Mouse (Mus musculus) kidney, embryonic 14.5 days (tissue): ENCODE data around the gene Sept3. TPM values are rescaled to one million over a fixed set of nuclear protein-coding genes. Genes with fewer than 3 reads are reported as not detected.

Experiments used
- ATAC-seq: fragments of 200-750 bp; cut with Nextera tagmentation; 2 replicates; pipeline ENCODE4 v1.8.0; 2017; ENCODE audit warnings: moderate number of reproducible peaks, mild to moderate bottlenecking, moderate TSS enrichment, moderate library complexity; ENCODE audit not compliant: low FRiP score, low TSS enrichment
- H3K27ac ChIP-seq: fragments of 300-500 bp; sonication (generic); 2 replicates; pipeline ENCODE4 v1.5.1; 2014; ENCODE audit warnings: low read depth, mild to moderate bottlenecking, low read length, moderate library complexity, mixed read lengths
- H3K27me3 ChIP-seq: fragments of 300-500 bp; sonication (generic); 2 replicates; pipeline ENCODE4 v1.6.1; 2014; ENCODE audit warnings: mild to moderate bottlenecking, low read length; ENCODE audit not compliant: control insufficient read depth, insufficient read depth
- H3K36me3 ChIP-seq: fragments of 300-500 bp; sonication (generic); 2 replicates; pipeline ENCODE4 v1.6.1; 2014; ENCODE audit warnings: low read length, mixed read lengths; ENCODE audit not compliant: control insufficient read depth, insufficient read depth
- H3K4me1 ChIP-seq: fragments of 300-500 bp; sonication (generic); 2 replicates; pipeline ENCODE4 v1.6.1; 2014; ENCODE audit warnings: low read length, mixed read lengths; ENCODE audit not compliant: control insufficient read depth, insufficient read depth
- H3K4me2 ChIP-seq: fragments of 300-500 bp; sonication (generic); replicated peaks from 2 replicates; pipeline ENCODE4 v1.6.1; 2014; ENCODE audit warnings: low read depth, mild to moderate bottlenecking, low read length
- H3K4me3 ChIP-seq: fragments of 300-500 bp; sonication (generic); 2 replicates; pipeline ENCODE4 v1.5.1; 2014; ENCODE audit warnings: mild to moderate bottlenecking, low read length
- H3K9ac ChIP-seq: fragments of 300-500 bp; sonication (generic); 2 replicates; pipeline ENCODE4 v1.6.1; 2014; ENCODE audit warnings: low read depth, mild to moderate bottlenecking, low read length, moderate library complexity
- H3K9me3 ChIP-seq: fragments of 300-500 bp; sonication (generic); 2 replicates; pipeline ENCODE4 v1.6.1; 2016; ENCODE audit warnings: low read length; ENCODE audit not compliant: control insufficient read depth
- WGBS: fragments of 180-500 bp; shearing (Covaris S2); extraction: QIAGEN DNeasy Blood & Tissue Kit; methylation state at CpG from one replicate; pipeline ENCODE4 v1.1.7; 2014; 5-methylcytosine and 5-hydroxymethylcytosine counted together
- polyA plus RNA-seq: library from polyadenylated mRNA; unstranded; fragments of >200 nt; fragmentation: Nextera tagmentation; extraction: Ambion mirVana; gene quantifications from 2 replicates; pipeline ENCODE4 v1.2.1, GENCODE M21; 2014

Gene Sept3
- polyA plus RNA-seq, 1 experiment from 2014 or later = 15.8 TPM

- H3K36me3 ChIP-seq = peaks cover 25% of the 10 kb centered on the region
- H3K4me3 ChIP-seq = peak overlapping the region; percentile 53
- peak overlapping the region; percentile 72 for H3K4me2 ChIP-seq
- no peaks in the 10 kb centered on the region for H3K9me3 ChIP-seq
- H3K4me1 ChIP-seq = peaks cover 16% of the 10 kb centered on the region
- 62% methylated on average over 10 of the region's 10 CpGs for WGBS
- H3K27ac ChIP-seq = no peak overlapping the region
- no peak for ATAC-seq
- no peaks in the 10 kb centered on the region for H3K27me3 ChIP-seq
- H3K9ac ChIP-seq = peak overlapping the region; percentile 65; the same call in 1 of the 2 replicates
Measured at GRCm38 (mm10) chr15:82339150-82339549, 64.5 kb downstream of the Sept3 start.

- H3K9me3 ChIP-seq = no peaks in the 10 kb centered on the region
- WGBS = 72% methylated on average over 8 of the region's 8 CpGs
- H3K36me3 ChIP-seq = peaks cover 19% of the 10 kb centered on the region
- peaks cover 16% of the 10 kb centered on the region for H3K4me1 ChIP-seq
- H3K9ac ChIP-seq = no peak overlapping the region
- no peak overlapping the region for H3K27ac ChIP-seq
- no peaks in the 10 kb centered on the region for H3K27me3 ChIP-seq
- H3K4me3 ChIP-seq = no peak overlapping the region
- H3K4me2 ChIP-seq = no peak overlapping the region
- no peak for ATAC-seq
Measured at GRCm38 (mm10) chr15:82339634-82340254, 65.1 kb downstream of the Sept3 start.

GRCm38 (mm10) chr15:82340414-82341035 is 65.8 kb downstream of the Sept3 start:
- 39% methylated on average over 21 of the region's 21 CpGs for WGBS
- peak overlapping the region; percentile 75; the same call in 1 of the 2 replicates for H3K27ac ChIP-seq

GRCm38 (mm10) chr15:82341036-82341501 is 66.4 kb downstream of the Sept3 start:
- Histone ChIP-seq H3K9me3 (no peaks in the 10 kb centered on the region), H3K4me1 (peaks cover 16% of the 10 kb centered on the region), H3K36me3 (peaks cover 6% of the 10 kb centered on the region; the same call in 1 of the 2 replicates), H3K4me3 (peak overlapping the region; percentile 51), H3K27me3 (no peaks in the 10 kb centered on the region), H3K27ac (peak overlapping the region; percentile 75; the same call in 1 of the 2 replicates), H3K4me2 (peak overlapping the region; percentile 84), H3K9ac (peak overlapping the region; percentile 73)
- WGBS = 2% methylated on average over 39 of the region's 40 CpGs
- ATAC-seq = peak; percentile 5; the same call in 1 of the 2 replicates

More at GRCm38 (mm10) chr15:82340414-82341035, 65.8 kb downstream of the Sept3 start:
- H3K9ac ChIP-seq = peak overlapping the region; percentile 73
- no peaks in the 10 kb centered on the region for H3K27me3 ChIP-seq
- H3K36me3 ChIP-seq = peaks cover 11% of the 10 kb centered on the region
- H3K9me3 ChIP-seq = no peaks in the 10 kb centered on the region
- peak overlapping the region; percentile 51 for H3K4me3 ChIP-seq
- peaks cover 16% of the 10 kb centered on the region for H3K4me1 ChIP-seq
- no peak for ATAC-seq
- H3K4me2 ChIP-seq = peak overlapping the region; percentile 84

GRCm38 (mm10) chr15:82341675-82342542 is 67.2 kb downstream of the Sept3 start:
- Histone ChIP-seq H3K4me2 (peak overlapping the region; percentile 84), H3K27ac (peak overlapping the region; percentile 75; the same call in 1 of the 2 replicates), H3K4me3 (peak overlapping the region; percentile 51), H3K36me3 (no peaks in the 10 kb centered on the region), H3K27me3 (no peaks in the 10 kb centered on the region), H3K9me3 (no peaks in the 10 kb centered on the region), H3K9ac (peak overlapping the region; percentile 36), H3K4me1 (peaks cover 19% of the 10 kb centered on the region)
- WGBS = 60% methylated on average over 15 of the region's 15 CpGs
- no peak for ATAC-seq

- ATAC-seq = no peak
- Histone ChIP-seq H3K27ac (no peak overlapping the region), H3K27me3 (no peaks in the 10 kb centered on the region), H3K4me1 (peaks cover 21% of the 10 kb centered on the region), H3K9me3 (no peaks in the 10 kb centered on the region), H3K36me3 (no peaks in the 10 kb centered on the region), H3K4me3 (no peak overlapping the region), H3K9ac (no peak overlapping the region), H3K4me2 (peak overlapping the region; percentile 84; the same call in 1 of the 2 replicates)
- 78% methylated on average over 5 of the region's 5 CpGs for WGBS
Measured at GRCm38 (mm10) chr15:82342543-82342935, 67.8 kb downstream of the Sept3 start.

GRCm38 (mm10) chr15:82343368-82344287 is 68.9 kb downstream of the Sept3 start:
- peaks cover 13% of the 10 kb centered on the region for H3K4me1 ChIP-seq
- peaks cover 9% of the 10 kb centered on the region for H3K36me3 ChIP-seq
- H3K4me3 ChIP-seq = no peak overlapping the region
- H3K27me3 ChIP-seq = no peaks in the 10 kb centered on the region
- no peak overlapping the region for H3K9ac ChIP-seq
- no peak overlapping the region for H3K4me2 ChIP-seq
- ATAC-seq = no peak
- no peak overlapping the region; the same call in 1 of the 2 replicates for H3K27ac ChIP-seq
- WGBS = 86% methylated on average over 27 of the region's 27 CpGs
- no peaks in the 10 kb centered on the region for H3K9me3 ChIP-seq
